Mouse (Mus musculus): ENCODE results near the gene Slc5a3. TPM values are rescaled to one million over a fixed set of nuclear protein-coding genes. Genes with fewer than 3 reads are reported as not detected.

Slc5a3 gene
- total RNA-seq, 2 experiments from 2014 or later, result 33.3 to 33.5 TPM

DNA sequence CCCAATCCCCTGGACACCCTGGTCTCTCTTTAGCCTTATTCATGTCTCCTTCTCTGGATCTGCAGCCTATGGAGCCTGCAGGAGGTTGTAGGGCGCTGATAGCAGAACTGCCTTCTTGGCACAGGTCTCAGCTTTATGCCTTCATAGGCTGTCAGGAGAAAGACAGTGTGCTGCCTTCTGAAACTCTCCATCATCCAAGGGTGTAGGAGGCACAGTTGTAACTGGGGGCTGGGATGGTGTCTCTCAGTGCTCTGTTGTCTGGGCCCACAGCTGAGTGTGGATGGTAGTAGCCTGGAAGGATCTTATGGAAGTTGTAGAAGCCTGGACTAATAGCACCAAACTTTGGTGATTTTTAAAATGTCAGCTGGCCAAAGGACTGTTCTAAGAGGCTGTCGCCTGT is 46.8 kb downstream of the Slc5a3 start:
- DNase-seq (ENCODE audit: extremely low spot score in 1 of 2, low spot score in 2 of 2), result no peak
- intact Hi-C loops (cut with DNase I), result loop anchor here (2.0 kb wide), 1 partner anchor 46 kb away; the partner anchor contains the start of genes Gm49711, Mrps6 and Slc5a3
- TF ChIP-seq CTCF (IDR thresholded peaks at IDR 0.05), result no peak
- Histone ChIP-seq H3K4me3 (no peak overlapping the region), H3K27ac (peak overlapping the region; percentile 19; the same call in 1 of the 2 replicates)

GRCm38 (mm10) chr16:92105631-92106030 is 47.5 kb downstream of the Slc5a3 start:
- intact Hi-C loops (cut with DNase I), result loop anchor here (2.0 kb wide), 1 partner anchor 47 kb away; the partner anchor contains the start of genes Gm49711, Mrps6 and Slc5a3

GRCm38 (mm10) chr16:92107346-92107745 is 49.2 kb downstream of the Slc5a3 start:
- H3K27ac ChIP-seq, result no peak overlapping the region
- intact Hi-C loops (cut with DNase I), result no loop called here
- DNase-seq (ENCODE audit: extremely low spot score in 1 of 2, low spot score in 2 of 2), result no peak
- H3K4me3 ChIP-seq, result no peak overlapping the region
- no peak for TF ChIP-seq CTCF (IDR thresholded peaks at IDR 0.05)

More at GRCm38 (mm10) chr16:92105631-92106030, 47.5 kb downstream of the Slc5a3 start:
- Histone ChIP-seq H3K27ac (no peak overlapping the region), H3K4me3 (no peak overlapping the region)
- TF ChIP-seq CTCF (IDR thresholded peaks at IDR 0.05), result no peak
- no peak for DNase-seq (ENCODE audit: extremely low spot score in 1 of 2, low spot score in 2 of 2)

GRCm38 (mm10) chr16:92114706-92115241 is 56.7 kb downstream of the Slc5a3 start:
- TF ChIP-seq CTCF (IDR thresholded peaks at IDR 0.05), result no peak; the same call in 1 of the 2 replicates
- intact Hi-C loops (cut with DNase I), result no loop called here
- DNase-seq (ENCODE audit: extremely low spot score in 1 of 2, low spot score in 2 of 2), result no peak
- peak overlapping the region; percentile 40; the same call in 1 of the 2 replicates for H3K27ac ChIP-seq
- no peak overlapping the region for H3K4me3 ChIP-seq

- DNase-seq (ENCODE audit: extremely low spot score in 1 of 2, low spot score in 2 of 2), result peak; percentile 64 to 69
- TF ChIP-seq CTCF (IDR thresholded peaks at IDR 0.05), result no peak
- peak overlapping the region; percentile 81 for H3K27ac ChIP-seq
- intact Hi-C loops (cut with DNase I), result loop anchor here (1.0 kb wide), 1 partner anchor 154 kb away; no protein-coding TSS in a partner anchor
- no peak overlapping the region for H3K4me3 ChIP-seq
Measured at GRCm38 (mm10) chr16:92115611-92116421, 57.7 kb downstream of the Slc5a3 start.

DNA sequence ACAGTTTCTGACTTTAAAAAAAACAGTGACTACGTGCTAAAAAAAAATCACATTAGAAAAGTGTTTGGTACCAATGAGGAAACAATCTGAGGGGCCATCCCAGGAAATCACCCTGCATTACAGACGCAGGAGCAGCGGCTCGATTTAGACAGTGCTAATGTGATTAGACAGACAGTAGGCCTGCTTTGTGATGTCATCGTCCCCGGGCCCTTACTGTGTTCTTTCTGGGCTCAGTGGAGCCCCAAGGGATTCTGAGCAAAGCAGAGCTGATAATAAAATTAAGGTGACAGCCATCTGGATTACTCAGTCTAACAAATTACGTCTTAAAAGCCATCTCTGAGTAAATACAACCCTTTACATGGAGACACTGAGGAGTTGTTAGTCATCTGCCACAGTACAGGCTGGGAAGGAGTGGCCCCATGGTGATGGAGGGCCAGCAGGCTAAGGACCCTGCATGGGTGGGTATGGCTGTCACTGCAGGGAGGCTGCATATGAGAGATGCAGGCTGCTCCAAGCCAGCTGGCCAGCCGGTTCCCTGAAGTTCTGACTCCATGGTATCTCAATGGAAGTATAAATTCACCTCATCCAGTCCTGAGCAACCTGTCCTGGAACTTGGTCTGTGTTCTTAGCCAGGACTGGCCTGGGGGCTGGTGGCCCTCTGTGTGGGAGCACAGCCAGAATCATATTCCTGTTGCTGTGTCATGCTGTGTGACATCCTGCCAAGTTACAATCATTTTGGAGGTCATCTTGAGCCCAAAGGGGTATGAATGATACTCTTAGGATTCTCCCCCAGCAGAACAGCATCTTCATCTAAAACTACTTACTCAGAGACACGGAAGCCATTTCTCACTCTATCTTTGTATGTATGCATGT is 59.5 kb downstream of the Slc5a3 start:
- Histone ChIP-seq H3K4me3 (no peak overlapping the region), H3K27ac (peak overlapping the region; percentile 47; the same call in 1 of the 2 replicates)
- intact Hi-C loops (cut with DNase I), result no loop called here
- no peak for DNase-seq (ENCODE audit: extremely low spot score in 1 of 2, low spot score in 2 of 2)
- no peak for TF ChIP-seq CTCF (IDR thresholded peaks at IDR 0.05)

DNA sequence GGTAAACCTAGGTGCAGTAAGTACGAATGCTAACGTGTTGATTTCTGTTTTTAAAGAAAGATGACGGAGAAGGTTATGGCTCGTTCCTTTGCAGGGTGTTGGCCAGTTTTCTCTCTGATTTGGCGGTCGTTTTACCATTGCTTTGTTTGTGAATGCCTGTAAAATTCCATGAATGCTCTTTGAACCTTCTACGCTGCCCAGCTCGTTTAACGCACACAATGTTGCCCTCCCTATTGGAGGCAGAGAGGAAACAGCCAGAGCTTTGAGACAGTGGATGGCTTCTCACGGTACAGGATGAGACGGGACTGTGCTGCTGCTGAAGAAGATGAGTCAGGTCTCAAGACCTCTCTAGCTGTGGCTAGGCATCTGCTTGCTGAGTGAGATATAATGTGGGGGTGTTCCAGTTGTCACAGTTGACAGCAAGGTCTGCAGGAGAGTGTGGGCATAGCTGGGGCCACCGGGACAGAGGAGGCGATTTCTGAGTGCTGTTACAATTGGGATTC is 60.9 kb downstream of the Slc5a3 start:
- intact Hi-C loops (cut with DNase I), result no loop called here
- TF ChIP-seq CTCF (IDR thresholded peaks at IDR 0.05), result no peak
- Histone ChIP-seq H3K4me3 (no peak overlapping the region), H3K27ac (no peak overlapping the region)
- no peak for DNase-seq (ENCODE audit: extremely low spot score in 1 of 2, low spot score in 2 of 2)

DNA sequence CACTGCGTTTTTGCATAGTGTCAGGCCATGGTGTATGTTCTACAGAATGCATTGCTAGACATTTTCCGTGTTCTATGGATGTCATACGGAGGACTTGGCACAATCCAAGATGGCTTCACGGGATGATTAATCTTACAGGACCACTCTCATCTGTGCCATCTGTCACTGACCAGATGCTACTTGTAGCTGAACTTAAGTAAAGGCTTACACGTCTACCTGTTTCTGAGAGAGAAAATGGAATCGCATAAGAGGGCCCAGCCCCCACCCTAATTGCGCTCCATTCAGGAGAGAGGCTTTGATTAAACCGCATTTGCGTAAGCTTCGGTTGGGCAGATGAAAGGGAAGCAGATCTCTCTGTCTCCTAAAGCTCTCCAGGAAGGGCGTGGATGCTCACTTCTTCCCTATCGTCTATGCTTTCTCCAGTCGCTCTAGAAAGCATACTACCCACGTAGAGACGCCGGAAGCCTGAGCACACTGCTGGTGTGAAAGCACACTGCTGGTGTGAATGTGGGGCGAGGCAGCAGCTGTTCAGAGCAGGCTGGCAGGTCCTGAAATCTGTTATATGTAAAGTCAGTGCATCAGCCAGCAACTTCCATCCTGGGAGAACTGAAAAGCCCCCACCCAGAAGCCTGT is 62.9 kb downstream of the Slc5a3 start:
- Histone ChIP-seq H3K4me3 (no peak overlapping the region), H3K27ac (no peak overlapping the region)
- no peak for DNase-seq (ENCODE audit: extremely low spot score in 1 of 2, low spot score in 2 of 2)
- intact Hi-C loops (cut with DNase I), result no loop called here
- TF ChIP-seq CTCF (IDR thresholded peaks at IDR 0.05), result no peak

DNA sequence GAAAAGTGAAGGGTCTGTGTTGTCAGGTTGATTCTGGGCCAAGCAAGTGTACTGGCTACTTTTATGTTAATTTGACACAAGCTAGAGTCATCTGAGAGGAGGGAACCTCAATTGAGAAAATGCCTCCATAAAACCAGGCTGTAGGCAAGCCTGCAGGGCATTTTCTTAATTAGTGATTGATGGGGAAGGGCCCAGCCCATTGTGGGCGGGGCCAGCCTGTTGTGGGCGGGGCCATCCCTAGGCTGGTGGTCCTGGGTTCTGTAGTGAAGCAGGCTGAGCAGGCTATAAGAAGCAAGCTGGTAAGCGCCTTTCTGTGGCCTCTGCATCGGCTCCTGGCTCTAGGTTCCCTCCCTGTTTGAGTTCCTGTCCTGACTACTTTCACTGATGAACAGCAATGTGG is 69.1 kb downstream of the Slc5a3 start:
- Histone ChIP-seq H3K27ac (no peak overlapping the region), H3K4me3 (no peak overlapping the region)
- no peak for TF ChIP-seq CTCF (IDR thresholded peaks at IDR 0.05)
- intact Hi-C loops (cut with DNase I), result no loop called here
- no peak for DNase-seq (ENCODE audit: extremely low spot score in 1 of 2, low spot score in 2 of 2)

DNA sequence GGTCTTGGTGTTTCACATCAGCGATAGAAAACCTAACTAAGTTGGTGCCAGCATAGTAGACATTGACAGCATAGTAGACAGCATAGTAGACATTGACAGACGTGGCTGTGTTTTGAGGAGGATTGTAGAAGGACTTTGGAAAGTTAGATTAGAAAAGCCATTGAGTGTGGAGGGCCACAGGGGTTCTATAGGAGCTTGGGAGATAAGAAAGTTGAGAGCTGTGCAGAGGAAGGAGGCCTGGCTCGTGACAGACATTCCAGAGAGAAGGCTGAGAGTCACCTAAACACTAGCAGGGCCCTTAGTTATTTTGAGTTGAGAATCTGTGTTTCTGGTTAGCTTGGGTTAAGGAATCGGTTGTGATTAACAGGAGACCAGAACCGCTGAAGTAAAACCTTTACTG is 69.5 kb downstream of the Slc5a3 start:
- TF ChIP-seq CTCF (IDR thresholded peaks at IDR 0.05), result no peak
- no peak for DNase-seq (ENCODE audit: extremely low spot score in 1 of 2, low spot score in 2 of 2)
- no peak overlapping the region for H3K27ac ChIP-seq
- H3K4me3 ChIP-seq, result no peak overlapping the region
- intact Hi-C loops (cut with DNase I), result no loop called here

GRCm38 (mm10) chr16:92129843-92130242 is 71.7 kb downstream of the Slc5a3 start:
- TF ChIP-seq CTCF (IDR thresholded peaks at IDR 0.05), result no peak
- no peak for DNase-seq (ENCODE audit: extremely low spot score in 1 of 2, low spot score in 2 of 2)

More at GRCm38 (mm10) chr16:92129843-92130242, 71.7 kb downstream of the Slc5a3 start:
- intact Hi-C loops (cut with DNase I), result no loop called here
- Histone ChIP-seq H3K4me3 (no peak overlapping the region), H3K27ac (no peak overlapping the region)

All from left cerebral cortex, adult 2 months (tissue).